Mouse (Mus musculus) monocyte, adult 5-6 weeks (primary cell): ENCODE results near the gene Emc8. TPM values are rescaled to one million over a fixed set of nuclear protein-coding genes. Genes with fewer than 3 reads are reported as not detected.

Source experiments
- ATAC-seq: fragments of 153-309, 156-312 bp; replicated peaks from 2 replicates; pipeline ENCODE4 v1.8.0; 2017; ENCODE audit warnings: mild to moderate bottlenecking; ENCODE audit not compliant: low TSS enrichment, insufficient number of reproducible peaks, severe bottlenecking, poor library complexity, low FRiP score
- total RNA-seq: library from RNA; stranded (forward); fragments of 200-1000, 200-491, 200-594 nt; gene quantifications from 3 replicates; pipeline ENCODE4 v1.2.3, GENCODE M21; 2017

The Emc8 gene
- total RNA-seq: 12.1 to 40.3 TPM (median 26.7 TPM) in 3 replicates

GRCm38 (mm10) chr8:120668374-120668905 lies at the start of gene Emc8:
Gene Emc8, minus strand, starts transcription at chr8:120668573.
- no peak for ATAC-seq

GRCm38 (mm10) chr8:120715996-120716680 lies 47.8 kb upstream of the Emc8 start:
- ATAC-seq: peak; percentile 19; the same call in 1 of the 2 replicates

- peak; percentile 78 for ATAC-seq
Observed at GRCm38 (mm10) chr8:120715200-120715599, 46.8 kb upstream of the Emc8 start.

DNA sequence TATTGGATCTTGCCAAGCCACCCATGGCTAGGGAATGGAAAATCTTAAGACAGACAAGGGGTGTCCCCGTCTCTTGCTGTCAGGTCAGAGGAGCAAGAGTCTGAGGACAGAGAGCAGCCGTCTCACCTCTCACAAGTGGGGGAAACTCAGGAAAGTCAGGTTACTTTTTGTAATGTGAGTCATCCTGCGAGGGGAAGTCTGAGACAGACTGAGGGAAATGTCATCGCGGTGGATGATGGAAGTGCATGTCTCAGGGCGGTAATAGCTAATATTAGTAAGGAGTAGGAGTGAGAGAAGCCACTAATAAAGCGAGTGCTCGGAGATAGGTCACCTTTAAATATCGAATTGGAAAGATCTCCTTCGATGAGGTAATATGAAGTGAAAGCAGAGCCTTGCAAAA lies 40.8 kb upstream of the Emc8 start:
- peak; percentile 60; the same call in 1 of the 2 replicates for ATAC-seq

GRCm38 (mm10) chr8:120706193-120706592 lies 37.8 kb upstream of the Emc8 start:
- ATAC-seq: no peak

- ATAC-seq: no peak
Observed at GRCm38 (mm10) chr8:120705163-120705562, 36.8 kb upstream of the Emc8 start.

GRCm38 (mm10) chr8:120704203-120704602 lies 35.8 kb upstream of the Emc8 start:
- ATAC-seq: no peak

- ATAC-seq: peak; percentile 72
Observed at GRCm38 (mm10) chr8:120701758-120702465, 33.5 kb upstream of the Emc8 start.

DNA sequence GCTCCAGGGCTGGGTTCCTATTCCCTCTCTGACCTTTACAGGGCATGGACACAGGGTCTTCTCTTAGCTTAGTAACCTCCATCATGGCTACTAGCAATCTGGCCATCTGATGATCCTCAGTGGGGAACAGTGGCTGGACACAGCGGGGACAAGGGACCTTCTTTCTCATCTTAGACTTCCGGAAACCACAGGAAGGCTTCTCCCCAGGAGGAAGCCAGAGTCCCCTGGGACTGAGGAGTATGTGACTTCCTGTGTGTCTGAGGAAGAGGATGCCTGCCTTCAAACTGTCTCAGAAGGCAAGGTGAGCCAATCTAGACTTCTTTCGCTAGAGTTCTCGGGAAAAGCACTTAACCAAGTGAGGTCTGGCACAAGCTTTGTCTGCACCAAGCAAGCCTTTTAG lies 31.7 kb upstream of the Emc8 start:
- ATAC-seq: no peak

DNA sequence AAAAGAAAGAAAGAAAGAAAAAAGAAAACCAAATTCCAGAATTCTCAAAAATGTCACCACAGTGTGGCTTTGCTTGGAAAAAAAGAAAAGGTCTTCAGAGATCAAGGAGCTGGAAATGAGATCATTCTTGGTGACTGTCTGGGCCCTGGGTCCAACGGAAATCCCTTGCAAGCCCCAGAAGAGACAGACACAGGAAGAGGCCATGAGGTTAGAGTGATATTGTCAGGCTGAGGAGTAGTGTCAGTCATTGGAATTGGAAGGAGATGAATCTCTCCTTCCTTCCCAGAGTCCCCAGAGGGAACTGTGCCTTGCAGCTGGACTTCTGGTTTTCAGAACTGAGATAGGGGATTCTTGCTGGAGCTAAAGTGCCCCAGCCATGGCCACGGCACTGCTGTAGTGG lies 31.2 kb upstream of the Emc8 start:
- ATAC-seq: no peak

- no peak for ATAC-seq
Observed at GRCm38 (mm10) chr8:120699079-120699478, 30.7 kb upstream of the Emc8 start.

- no peak for ATAC-seq
Observed at GRCm38 (mm10) chr8:120698426-120698825, 30.1 kb upstream of the Emc8 start.

DNA sequence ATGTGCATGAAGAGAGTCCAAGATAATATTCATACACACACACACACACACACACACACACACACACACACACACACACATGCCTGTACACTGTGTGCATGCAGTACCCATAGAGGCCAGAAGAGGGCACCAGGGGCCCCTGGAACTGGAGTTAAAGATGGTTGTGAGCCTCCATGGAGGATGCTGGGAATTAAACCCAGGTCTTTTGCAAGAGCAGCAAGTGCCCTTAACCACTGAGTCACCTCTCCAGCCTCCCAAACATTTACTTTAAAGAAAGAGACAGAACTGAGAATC lies 29.6 kb upstream of the Emc8 start:
- ATAC-seq: no peak

DNA sequence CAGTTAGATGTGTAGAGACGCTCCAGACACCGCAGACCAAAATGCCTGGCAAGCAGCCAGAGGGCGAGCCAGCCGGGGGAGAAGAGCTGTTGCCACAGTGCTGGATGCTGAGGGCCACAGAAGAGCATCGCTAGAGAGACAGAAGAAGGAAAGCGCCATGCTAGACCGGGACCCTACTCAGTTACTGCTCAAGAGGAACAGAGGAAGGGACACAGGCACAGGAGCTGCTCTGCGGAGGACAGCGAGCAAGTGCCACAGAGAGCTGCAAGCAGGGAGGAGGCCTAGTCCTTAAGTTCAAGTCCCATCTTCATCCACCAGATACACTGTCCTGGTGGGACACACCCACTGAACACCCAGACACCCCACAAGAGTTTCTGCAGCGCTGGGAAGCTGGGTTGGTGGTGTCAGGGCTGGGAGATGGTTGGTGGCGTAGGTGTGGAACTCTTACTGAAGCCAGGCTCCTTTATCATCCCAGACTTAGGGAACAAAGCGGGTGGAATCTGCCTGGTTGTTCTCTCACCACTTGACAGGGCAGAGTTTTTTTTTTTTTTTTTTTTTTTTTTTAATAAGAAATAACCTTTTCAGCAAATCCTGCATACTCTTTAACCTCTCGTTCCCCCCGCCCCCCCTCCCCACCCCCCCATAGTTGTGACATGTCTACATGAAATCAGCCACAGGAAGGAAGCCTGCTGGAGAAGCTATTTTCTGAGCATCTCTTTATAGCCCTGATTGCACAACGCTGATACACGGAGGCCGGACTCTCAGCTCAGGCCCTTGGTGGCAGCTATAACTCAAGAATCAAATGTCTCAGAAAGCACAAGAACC lies 29.0 kb upstream of the Emc8 start:
- ATAC-seq: peak; percentile 34

DNA sequence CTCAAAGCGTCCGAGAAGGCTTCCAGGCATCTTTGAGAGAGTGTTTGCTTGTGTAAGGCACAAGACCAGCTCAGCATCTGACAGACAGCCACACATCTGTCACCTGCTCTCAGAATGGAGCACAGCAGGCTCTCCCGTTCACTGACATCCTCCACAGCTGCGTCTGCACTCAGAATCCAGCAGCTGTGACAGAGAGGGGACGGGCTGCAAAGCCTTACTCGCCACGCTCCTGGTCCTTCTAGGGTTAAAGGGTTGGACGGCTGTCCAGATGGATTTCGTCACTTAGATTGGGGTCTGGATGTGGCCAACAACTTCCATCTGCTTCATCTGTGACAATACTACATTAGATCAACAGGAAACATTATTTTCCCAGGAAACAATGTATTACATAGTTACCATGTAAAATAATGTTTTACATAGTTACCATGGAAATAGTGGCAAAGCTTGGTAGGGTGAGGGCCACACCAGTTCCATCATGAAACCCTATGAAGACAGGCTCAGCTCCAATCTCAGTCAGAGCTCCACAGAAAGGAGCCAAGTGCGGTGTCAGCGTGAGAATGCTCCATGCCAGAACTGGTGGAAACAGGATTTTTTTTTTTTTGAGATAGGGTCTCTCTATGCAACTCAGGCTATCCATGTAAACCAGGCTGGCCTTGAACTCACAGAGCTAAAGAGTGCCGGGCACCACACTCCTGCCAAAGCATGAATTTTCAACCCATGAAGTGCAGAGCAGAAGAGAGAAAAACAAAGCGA lies 28.2 kb upstream of the Emc8 start:
- ATAC-seq: no peak

DNA sequence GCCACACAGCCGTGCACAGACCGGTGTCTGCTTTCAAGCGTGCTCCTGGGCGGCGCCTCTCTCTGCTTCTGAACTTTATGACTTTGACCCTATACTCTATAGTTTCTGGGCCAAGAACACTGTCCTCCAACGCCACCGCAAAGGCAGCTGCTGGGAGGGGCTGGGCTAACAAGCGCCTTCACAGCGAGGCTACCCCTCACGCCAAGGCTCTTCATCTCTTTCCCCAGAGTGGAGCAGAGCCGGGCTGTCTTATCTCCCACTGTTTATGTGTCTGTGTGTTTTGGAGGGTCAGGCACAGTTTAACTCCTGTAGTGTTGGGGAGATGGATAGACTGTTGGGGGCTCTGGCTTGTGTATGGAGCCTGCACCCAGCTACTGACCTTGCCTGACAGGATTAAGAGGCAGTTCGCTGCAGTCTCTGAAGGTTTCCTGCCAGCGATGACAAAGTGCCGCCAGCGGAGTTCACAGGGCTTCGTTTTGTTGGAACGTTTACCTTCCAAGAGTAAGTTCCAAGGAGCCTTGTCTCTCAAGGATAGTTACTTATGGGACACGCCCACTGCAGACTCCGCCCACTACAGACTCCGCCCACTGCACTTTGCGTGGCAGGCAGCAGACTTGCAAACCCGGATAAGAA lies 25.6 kb upstream of the Emc8 start:
- ATAC-seq: peak; percentile 49; the same call in 1 of the 2 replicates

- ATAC-seq: no peak
Observed at GRCm38 (mm10) chr8:120692934-120693333, 24.6 kb upstream of the Emc8 start.

- ATAC-seq: no peak
Observed at GRCm38 (mm10) chr8:120688511-120688910, 20.1 kb upstream of the Emc8 start.
